Mouse (Mus musculus): ENCODE results near the gene Cmya5. TPM values are rescaled to one million over a fixed set of nuclear protein-coding genes. Genes with fewer than 3 reads are reported as not detected.
"Not testable (repeated sequence)": the region's sequence is repeated elsewhere in the genome, so short reads cannot be mapped to it uniquely, and the experiment has no call there.

The Cmya5 gene
- total RNA-seq, 2 experiments from 2014 or later: not detected

- ATAC-seq (replicated peaks; ENCODE audit: poor library complexity, severe bottlenecking): no peak
These were observed 16.2 kb downstream of the Cmya5 start for GRCm38 (mm10) chr13:93128111-93128860.

GRCm38 (mm10) chr13:93122321-93122720 is 22.2 kb downstream of the Cmya5 start:
- ATAC-seq (replicated peaks; ENCODE audit: poor library complexity, severe bottlenecking): no peak

- ATAC-seq (replicated peaks; ENCODE audit: poor library complexity, severe bottlenecking): no peak
These were observed 27.3 kb downstream of the Cmya5 start for GRCm38 (mm10) chr13:93117241-93117640.

GRCm38 (mm10) chr13:93102340-93103090 is 42.0 kb downstream of the Cmya5 start:
- no peak for ATAC-seq (replicated peaks; ENCODE audit: poor library complexity, severe bottlenecking)

- ATAC-seq (replicated peaks; ENCODE audit: poor library complexity, severe bottlenecking): no peak
These were observed 45.9 kb downstream of the Cmya5 start for GRCm38 (mm10) chr13:93098596-93098995.

GRCm38 (mm10) chr13:93096643-93097042 is 47.9 kb downstream of the Cmya5 start:
- ATAC-seq (replicated peaks; ENCODE audit: poor library complexity, severe bottlenecking): no peak

GRCm38 (mm10) chr13:93095097-93095791 is 49.3 kb downstream of the Cmya5 start:
- 0 out of 2 replicates have a peak, but pooled peaks have one; percentile 2 for ATAC-seq (replicated peaks; ENCODE audit: poor library complexity, severe bottlenecking)

GRCm38 (mm10) chr13:93094204-93094935 is 50.2 kb downstream of the Cmya5 start:
- ATAC-seq (replicated peaks; ENCODE audit: poor library complexity, severe bottlenecking): peak; percentile 69

GRCm38 (mm10) chr13:93093697-93094096 is 50.8 kb downstream of the Cmya5 start:
- no peak for ATAC-seq (replicated peaks; ENCODE audit: poor library complexity, severe bottlenecking)

- no peak for ATAC-seq (replicated peaks; ENCODE audit: poor library complexity, severe bottlenecking)
These were observed 51.6 kb downstream of the Cmya5 start for GRCm38 (mm10) chr13:93092916-93093429.

- ATAC-seq (replicated peaks; ENCODE audit: poor library complexity, severe bottlenecking): no peak
These were observed 52.6 kb downstream of the Cmya5 start for GRCm38 (mm10) chr13:93091866-93092455.

- no peak for ATAC-seq (replicated peaks; ENCODE audit: poor library complexity, severe bottlenecking)
These were observed 53.3 kb downstream of the Cmya5 start for GRCm38 (mm10) chr13:93091176-93091575.

GRCm38 (mm10) chr13:93089481-93089880 is 55.0 kb downstream of the Cmya5 start:
- no peak for ATAC-seq (replicated peaks; ENCODE audit: poor library complexity, severe bottlenecking)

GRCm38 (mm10) chr13:93085711-93086110 is 58.8 kb downstream of the Cmya5 start:
- no peak for ATAC-seq (replicated peaks; ENCODE audit: poor library complexity, severe bottlenecking)

- ATAC-seq (replicated peaks; ENCODE audit: poor library complexity, severe bottlenecking): not testable (repeated sequence)
These were observed 62.2 kb downstream of the Cmya5 start for GRCm38 (mm10) chr13:93082324-93082723.

- ATAC-seq (replicated peaks; ENCODE audit: poor library complexity, severe bottlenecking): no peak
These were observed 63.7 kb downstream of the Cmya5 start for GRCm38 (mm10) chr13:93080859-93081258.

- ATAC-seq (replicated peaks; ENCODE audit: poor library complexity, severe bottlenecking): no peak
These were observed 70.3 kb downstream of the Cmya5 start for GRCm38 (mm10) chr13:93074147-93074641.

- no peak for ATAC-seq (replicated peaks; ENCODE audit: poor library complexity, severe bottlenecking)
These were observed 70.9 kb downstream of the Cmya5 start for GRCm38 (mm10) chr13:93073595-93073994.

- ATAC-seq (replicated peaks; ENCODE audit: poor library complexity, severe bottlenecking): no peak
These were observed 71.6 kb downstream of the Cmya5 start for GRCm38 (mm10) chr13:93072871-93073411.

Data from granulocyte monocyte progenitor cell, adult 5-6 weeks (primary cell).